Mouse (Mus musculus): ENCODE results near the gene Slc39a11. TPM values are rescaled to one million over a fixed set of nuclear protein-coding genes. Genes with fewer than 3 reads are reported as not detected.

Slc39a11 gene
- total RNA-seq, 4 experiments from 2014 or later, result 32.5 to 40.2 (median 36.8) TPM

DNA sequence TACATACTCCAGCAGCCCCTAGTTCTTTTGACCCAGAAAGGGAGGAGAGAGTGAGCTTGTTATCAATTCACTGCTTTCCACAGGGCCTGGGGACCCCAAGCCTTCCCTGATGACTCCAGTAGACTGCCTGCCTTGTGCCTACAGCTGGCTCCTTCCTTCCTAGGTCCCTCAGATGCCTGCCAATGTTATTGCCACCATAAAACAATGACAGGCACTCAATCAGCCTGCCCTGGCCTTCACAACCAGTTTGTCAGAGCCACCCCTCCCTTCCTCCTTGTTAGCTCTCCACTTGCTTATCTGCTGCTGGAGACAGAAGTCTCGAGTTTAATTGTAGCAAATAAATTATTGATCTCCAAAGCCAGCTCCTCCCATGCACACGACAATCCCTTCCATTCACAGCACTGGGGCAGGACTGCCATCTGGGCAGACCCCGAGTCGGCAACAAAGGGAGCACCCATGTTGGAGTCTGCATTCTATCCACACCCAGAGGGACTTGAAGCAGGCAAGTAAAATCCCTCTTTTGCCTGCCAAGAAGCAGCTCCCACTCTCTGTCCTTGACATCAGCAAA lies 426.0 kb downstream of the Slc39a11 start:
- DNase-seq, result peak; percentile 57

DNA sequence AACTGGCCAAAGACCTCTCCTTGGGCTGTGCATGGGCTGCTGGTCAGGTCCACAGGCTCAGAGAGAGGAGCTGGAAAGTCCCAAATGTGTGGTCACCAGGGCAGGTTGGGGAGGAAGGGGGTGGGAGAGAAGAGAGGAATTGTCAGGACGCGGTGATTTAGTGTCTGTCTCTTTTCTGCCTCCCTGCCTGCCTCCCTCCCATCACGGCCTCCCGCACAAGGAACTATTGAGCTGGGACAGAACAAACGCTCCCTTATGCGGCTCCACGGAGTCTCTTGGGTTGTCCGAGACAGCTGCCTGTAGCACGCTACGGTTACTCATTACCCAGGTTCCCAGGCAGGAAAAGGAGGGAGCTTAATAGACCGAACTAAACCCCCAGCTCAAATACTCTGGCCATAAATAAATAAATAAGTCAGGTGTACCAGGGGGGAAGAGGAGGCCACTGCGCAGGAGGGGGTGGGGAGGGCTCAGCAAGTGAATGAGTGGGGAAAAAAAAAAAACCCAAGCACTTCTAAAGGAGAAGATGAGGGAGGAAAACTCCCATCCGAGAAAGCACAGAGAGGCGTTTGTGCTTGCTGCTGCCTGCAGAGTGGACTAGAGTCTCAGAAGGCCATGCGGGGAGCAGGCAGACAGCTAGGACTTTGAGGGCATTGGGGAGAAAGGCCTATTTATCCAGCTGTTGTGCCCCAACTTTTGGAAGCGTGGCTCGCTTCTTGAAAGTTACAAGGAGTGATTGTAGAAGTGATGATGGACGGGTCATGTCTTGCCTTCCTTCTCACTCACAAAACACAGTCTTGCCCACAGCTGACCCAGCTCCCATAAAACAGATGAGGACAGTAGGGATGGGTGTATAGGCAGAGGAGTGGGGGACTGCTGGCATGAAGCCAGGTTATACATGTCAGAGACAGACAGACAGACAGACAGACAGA lies 428.3 kb downstream of the Slc39a11 start:
- no peak for DNase-seq

DNA sequence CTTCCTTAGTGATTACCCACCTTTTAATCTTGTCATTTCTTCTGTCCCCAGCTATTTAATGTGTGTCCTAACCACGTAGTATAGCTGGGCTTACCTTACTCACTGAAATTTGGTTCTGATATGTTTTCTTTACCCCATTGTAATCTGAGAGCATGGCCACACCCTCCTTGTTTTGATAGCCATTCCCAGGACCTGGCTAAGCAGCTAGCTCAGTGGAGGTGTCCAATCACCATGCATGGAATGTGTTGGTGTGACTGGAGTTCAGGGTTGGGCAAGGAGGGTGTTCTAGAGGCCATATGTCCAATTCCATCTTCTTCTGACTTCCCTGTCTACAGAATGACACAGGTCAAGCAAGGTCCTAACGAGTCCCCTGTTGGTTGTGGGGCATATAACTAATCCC lies 429.2 kb downstream of the Slc39a11 start:
- DNase-seq, result no peak

DNA sequence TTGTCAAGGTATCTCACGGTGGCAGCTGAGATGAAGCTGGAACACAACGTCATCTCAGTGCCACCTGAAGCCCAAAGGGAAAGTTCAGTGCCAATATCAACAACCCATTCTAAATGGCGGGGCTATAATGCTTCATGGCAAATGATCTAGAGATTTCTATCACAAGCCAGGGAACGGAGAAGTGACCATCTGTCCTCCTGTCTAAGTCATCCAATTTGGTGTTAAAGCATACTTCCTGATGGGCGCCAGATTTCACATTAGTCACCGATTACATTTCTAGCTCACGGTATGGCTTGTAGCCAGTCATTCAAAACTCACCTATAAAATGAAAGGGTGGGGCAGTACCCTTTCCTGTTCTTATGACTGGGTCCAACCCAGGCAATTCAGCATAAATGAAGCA lies 435.1 kb downstream of the Slc39a11 start:
- no peak for DNase-seq

DNA sequence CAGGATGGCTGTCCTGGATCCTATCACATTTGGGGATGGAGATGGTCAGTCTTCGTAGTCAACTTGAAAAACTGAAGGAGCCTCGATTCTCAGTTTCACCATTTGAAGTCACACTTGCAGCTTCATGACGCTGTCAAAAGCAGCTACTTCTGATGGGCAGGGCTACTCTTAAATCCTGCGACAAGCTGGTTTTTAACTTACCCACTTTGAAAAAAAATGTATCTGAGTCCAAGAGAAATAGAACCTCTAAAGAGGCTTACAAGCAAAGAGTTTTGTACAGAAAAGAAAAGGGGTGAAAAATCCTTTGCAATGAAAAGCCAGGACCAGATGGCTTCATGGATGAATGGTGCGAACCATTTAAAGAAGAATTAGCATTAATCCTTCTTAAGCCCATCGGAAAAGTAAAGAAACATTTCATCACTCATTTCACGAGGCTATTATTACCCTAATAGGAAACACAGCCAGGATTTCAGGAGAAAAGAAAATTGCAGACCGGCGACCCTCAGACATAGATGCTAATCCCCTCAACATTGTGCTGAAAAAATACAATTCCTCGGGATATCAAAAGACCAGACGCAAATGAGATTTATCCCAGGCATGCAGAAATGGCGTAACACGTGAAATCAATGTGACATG lies 437.4 kb downstream of the Slc39a11 start:
- no peak for DNase-seq

DNA sequence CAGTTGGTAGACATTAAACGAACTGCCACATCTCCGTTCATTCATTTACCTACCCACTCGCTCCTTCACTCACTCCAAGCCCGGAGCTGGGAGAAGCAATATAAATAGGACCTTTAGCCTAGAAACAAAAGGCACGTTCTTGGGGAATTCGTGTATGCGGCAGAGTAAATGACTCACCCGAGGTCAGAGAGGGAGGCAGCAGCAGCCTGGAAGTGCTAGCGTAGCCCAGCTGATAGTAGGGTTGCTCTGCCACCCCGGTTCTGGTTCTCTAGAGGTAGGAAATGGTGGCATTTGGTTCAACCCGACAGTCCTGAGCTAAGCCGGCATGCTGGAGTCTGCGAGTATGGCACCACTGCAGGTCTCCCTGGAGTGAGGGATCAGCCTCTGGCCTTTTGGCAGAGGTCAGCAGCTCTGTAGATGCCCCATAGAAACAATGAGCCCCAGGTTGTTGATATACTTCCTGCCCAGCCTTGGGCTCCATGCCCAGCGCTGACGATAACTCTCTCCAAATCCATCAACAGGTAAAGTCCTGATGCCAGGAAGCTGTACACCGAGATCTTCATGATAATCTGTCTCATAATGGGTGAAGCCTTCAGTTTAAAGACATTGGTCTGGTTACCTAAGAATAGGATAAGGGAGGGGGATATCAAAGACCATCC lies 440.5 kb downstream of the Slc39a11 start:
- peak; percentile 17 for DNase-seq

DNA sequence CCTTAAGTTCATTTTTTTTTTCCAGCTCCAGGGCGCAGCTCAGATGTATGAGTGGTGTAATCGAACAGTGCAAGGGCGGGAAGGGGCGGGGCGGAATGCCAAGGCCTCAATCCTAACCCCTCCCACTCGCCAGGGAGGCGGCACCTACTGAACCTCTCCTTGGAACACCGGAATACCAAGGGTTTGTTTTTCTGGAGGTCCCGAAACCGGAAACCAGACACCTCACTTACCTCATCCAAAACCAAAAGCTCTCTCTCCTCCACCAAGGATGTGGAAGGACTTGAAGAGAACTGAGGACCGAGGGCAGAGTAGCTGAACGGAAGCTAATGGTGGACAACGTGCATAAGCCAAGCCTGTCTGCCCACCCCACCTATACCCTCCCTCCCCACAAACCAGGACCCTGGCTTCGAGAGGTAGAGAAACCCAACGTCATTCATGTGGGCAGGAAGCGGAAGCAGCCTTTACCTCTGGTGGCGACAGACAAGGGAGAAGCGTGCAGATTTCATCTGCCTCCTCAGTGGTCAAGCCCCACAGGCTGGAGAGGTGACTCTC lies 441.3 kb downstream of the Slc39a11 start:
- no peak for DNase-seq

DNA sequence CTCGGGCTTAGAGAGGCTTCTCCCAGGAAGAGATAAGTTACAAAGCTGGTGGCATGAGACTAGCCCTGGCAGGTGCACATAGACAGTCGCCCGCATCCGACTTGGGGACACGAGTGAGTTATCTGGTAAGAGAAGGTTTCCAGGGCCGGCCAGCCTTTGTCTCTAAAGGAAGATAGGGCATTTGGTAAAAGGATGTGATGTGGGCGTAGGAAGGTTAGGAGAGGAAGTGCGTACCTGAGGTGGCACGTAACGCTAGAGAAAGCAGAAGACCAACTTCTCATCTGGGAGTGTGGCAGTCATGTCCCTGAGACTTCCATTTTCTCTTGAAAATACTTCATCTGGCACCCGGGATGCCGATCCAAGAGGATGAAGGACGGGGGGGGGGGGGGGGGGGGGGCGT lies 441.9 kb downstream of the Slc39a11 start:
- DNase-seq, result no peak

DNA sequence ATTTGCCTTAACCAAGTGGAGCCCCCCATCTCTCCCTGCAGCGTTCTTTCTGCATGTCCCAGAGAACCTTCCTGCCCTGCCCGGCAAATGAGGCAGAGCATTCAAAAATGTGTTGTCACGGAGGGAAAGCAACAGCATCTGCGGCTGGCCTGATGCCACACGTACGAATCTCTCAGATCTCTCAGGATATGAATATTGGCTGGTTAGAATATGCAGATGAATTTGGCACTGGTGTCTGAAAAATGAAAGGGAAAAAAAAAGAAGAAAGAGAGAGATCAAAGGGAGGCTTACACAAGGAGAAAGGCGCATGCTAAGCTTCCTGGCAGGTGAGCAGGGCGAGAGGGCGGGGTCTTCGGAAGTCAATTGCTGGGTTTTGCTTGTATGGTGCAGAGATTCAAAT lies 443.8 kb downstream of the Slc39a11 start:
- DNase-seq, result no peak

DNA sequence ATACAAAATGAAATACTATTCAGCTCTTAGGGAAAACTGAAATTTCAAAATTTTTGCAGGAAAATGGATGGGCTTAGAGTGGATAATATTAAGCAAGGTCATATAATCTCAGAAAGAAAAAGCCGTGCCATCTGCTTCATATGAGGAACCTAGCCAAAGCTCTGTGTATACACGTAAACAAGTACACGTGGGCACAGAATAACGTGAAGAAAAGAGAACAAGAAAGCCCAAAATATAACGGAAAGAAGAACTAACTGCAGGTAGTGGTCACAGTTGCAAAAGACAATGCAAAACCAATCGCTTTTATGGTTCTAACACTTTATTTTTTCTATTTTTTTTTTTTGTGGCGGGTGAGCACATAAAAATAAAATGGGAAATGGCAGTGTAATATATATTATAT lies 446.9 kb downstream of the Slc39a11 start:
- DNase-seq, result no peak

DNA sequence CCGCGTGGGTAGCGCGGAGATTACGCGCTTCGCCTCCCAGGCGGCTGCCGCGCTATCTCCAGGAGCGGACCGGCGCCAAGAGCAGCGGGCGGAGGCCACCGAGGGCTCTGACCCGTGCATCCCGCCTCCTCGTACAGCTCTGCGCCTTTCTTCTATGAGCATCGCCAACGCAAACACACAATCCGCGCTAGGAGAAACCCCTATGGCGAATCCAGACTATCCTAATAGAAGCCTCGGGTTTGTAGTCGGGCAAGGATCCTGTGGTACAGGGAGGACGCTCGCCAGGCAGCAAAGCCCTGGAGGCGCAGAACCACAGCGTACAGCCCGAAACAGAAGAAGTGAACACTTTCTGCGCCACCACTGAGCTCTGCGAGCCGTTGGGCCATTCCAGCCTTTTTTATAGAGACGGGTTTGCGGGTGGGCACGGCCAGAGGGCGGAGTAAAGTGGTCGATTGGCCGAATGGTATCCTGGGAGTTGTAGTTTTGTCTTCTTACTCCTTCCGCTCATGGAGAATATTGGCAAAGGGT lies 448.3 kb downstream of the Slc39a11 start:
- DNase-seq, result peak; percentile 74

DNA sequence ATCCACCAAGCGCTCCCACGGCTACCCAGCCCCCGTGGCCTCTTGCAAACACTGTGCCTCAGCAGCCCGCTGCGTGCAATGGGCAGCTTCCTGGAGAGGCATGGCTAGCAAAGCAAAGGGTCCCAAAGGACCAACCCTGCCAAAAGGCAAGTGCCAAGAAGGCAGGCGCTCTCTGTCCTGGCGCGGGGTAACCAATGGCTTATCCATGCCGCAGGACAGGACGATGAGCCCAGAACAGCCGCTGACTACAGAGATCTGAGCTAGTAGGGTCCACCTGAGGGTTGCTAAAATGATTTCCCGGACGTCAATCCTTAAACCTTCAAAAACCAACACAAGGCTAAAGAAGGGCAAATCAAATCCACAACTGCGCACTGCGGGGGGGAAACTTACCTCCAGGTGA lies 449.0 kb downstream of the Slc39a11 start:
- DNase-seq, result no peak

DNA sequence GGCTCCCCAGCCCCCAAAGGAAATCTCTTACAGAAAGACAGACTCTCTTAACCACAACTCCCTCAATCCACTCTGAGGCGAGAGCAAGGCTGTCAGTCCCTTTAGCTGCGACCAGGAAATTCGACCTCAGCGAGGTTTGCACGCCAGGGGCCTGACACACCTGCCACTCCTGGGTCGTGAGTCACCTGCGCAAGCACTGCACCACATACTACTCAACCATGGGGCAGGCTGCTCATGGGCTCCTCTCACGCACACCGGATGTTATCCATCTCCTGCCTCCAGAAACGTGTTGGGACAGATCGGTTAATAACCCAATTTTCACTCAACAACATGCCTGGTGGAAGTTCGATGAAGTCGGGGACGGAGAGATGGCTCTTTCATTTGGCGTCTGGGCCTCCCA lies 451.3 kb downstream of the Slc39a11 start:
- no peak for DNase-seq

DNA sequence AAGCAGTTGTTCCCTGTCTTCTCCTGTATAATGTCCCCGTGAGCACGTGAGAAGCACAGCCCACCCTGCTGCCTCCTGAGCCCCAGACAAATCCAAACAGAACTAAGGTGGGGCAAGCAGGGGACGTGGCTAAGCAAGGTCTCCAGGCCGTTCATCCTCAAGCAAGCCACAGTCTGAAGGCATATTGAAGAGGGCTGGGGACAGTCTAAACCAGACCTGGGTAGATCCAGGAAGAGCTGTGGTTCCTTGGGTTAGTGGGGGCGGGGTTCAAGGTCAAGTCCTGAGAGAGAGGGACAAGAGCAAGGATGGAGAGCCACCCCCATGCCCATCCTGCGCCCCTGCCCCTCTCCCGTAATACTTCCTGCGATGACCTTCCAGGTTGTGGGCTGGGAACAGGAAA lies 452.3 kb downstream of the Slc39a11 start:
- no peak for DNase-seq

DNA sequence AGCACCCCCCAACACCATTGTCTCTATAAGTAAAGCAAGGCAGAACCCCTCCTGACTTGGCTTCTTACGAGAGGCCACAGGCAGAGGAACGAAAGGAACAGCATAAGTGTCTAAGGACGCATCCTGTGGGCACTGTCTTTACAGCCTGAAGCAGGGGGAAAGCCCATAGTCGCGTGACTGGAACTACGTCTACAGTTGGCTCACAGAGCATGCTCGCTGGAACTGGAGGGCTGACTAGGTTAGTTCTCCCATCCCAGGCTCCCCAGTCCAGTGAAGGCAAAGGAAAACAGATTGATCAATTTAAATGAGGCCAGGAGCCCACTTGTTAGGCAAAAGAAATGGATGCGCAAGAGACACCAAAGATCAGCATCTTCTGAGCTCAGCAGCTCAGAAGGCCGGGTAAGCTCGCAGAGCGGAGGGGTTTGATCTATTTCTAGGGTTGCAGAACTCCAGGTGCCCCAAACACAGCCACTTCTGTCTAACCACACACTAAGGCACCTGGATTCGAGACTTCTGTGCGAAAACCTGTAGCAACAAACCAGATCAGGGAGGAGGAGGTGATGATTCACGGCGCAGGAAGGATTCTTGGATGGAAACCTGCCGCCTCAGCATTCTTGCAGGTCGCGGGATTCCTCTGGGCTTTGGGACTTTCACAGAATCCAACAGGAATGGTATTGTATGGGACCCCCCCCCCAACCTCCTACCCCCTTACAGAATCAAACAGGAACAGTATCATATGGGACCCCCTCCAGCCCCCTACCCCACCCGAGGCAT lies 453.5 kb downstream of the Slc39a11 start:
- no peak for DNase-seq

Other genes with a start within 250 kb of the Slc39a11 start
- 1 to 10 TPM; 1.3 to 6.2 (median 3.7) TPM for gene Sstr2, start 30.7 kb downstream of the Slc39a11 start, total RNA-seq (2022)
- 10 to 100 TPM; 45.5 to 63.0 (median 54.6) TPM for gene Cog1, start 910 bp downstream of the Slc39a11 start, total RNA-seq (2022)
- 10 to 100 TPM; 28.9 to 34.4 (median 31.0) TPM for gene Fam104a, start 34.1 kb upstream of the Slc39a11 start, total RNA-seq (2022)
- gene D11Wsu47e, start 34.3 kb upstream of the Slc39a11 start, total RNA-seq (2022), result 10 to 100 TPM; 16.7 to 21.8 (median 18.1) TPM
- under 1 TPM; 0.43 to 1.00 (median 0.75) TPM for gene Cpsf4l, start 59.9 kb upstream of the Slc39a11 start, total RNA-seq (2022)
- 100 to 1,000 TPM in 2 of 4 experiments, 10 to 100 TPM in 2; 90.2 to 151 (median 111) TPM for gene Cdc42ep4, start 101.8 kb upstream of the Slc39a11 start, total RNA-seq (2022)

All from adrenal gland, adult 8-10 months (tissue).